Mouse (Mus musculus) CH12.LX (cell line): ENCODE measurements around the gene Clba1. TPM values are rescaled to one million over a fixed set of nuclear protein-coding genes. Genes with fewer than 3 reads are reported as not detected.

Source experiments
- DNase-seq: peaks from one replicate; pipeline ENCODE4 v3.0.0-alpha.2; 2013; ENCODE audit errors: extremely low read depth
- H3K27ac ChIP-seq: 2 replicates; pipeline ENCODE4 v1.5.1; 2012; ENCODE audit warnings: low read depth, mild to moderate bottlenecking, control low read depth, moderate library complexity; ENCODE audit not compliant: insufficient read depth
- H3K27me3 ChIP-seq: replicated peaks from 2 replicates; pipeline ENCODE3; 2012; ENCODE audit warnings: inconsistent platforms
- H3K36me3 ChIP-seq, 2 experiments: replicated peaks in 1 of 2; 2 replicates each; pipeline versions ENCODE3 to v1.6.1; 2012; ENCODE audit warnings: inconsistent platforms in 1 of 2, low read length in 1 of 2, mild to moderate bottlenecking in 1 of 2, mixed read lengths in 1 of 2, moderate library complexity in 1 of 2; ENCODE audit not compliant: control insufficient read depth in 1 of 2, insufficient read depth in 1 of 2
- H3K4me1 ChIP-seq, 2 experiments: 2 replicates each; pipeline ENCODE4 v1.6.1; 2012; ENCODE audit warnings: inconsistent platforms in 1 of 2, moderate library complexity in 1 of 2; ENCODE audit not compliant: insufficient read depth in 2 of 2, control insufficient read depth in 1 of 2
- H3K4me2 ChIP-seq: 2 replicates; pipeline ENCODE4 v1.6.1; 2012; ENCODE audit warnings: low read depth, mild to moderate bottlenecking, control low read depth; ENCODE audit not compliant: poor library complexity, insufficient read depth, severe bottlenecking
- H3K4me3 ChIP-seq, 3 experiments: fragments of 150-350 bp in 1 of 3; sonication (generic) in 1 of 3; replicated peaks in 1 of 3; 2 replicates each; pipeline versions ENCODE3 to v1.5.1; 2011 to 2012; ENCODE audit warnings: low read depth in 2 of 3, low read length in 2 of 3, mild to moderate bottlenecking in 2 of 3, moderate library complexity in 2 of 3, control low read depth in 1 of 3, improper control_type of control experiment in 1 of 3, inconsistent platforms in 1 of 3, mixed read lengths in 1 of 3; ENCODE audit not compliant: poor library complexity in 1 of 3
- H3K79me2 ChIP-seq: replicated peaks from 2 replicates; pipeline ENCODE4 v1.6.1; 2012; ENCODE audit warnings: mild to moderate bottlenecking, moderate library complexity; ENCODE audit not compliant: control insufficient read depth, poor library complexity, insufficient read depth, severe bottlenecking; ENCODE audit errors: extremely low read depth
- H3K9ac ChIP-seq: 2 replicates; pipeline ENCODE4 v1.6.1; 2012; ENCODE audit warnings: low read depth, mild to moderate bottlenecking, control low read depth, moderate library complexity; ENCODE audit not compliant: insufficient read depth
- H3K9me3 ChIP-seq: replicated peaks from 2 replicates; pipeline ENCODE3; 2012; ENCODE audit warnings: low read length, inconsistent platforms, mixed read lengths
- E2F4 ChIP-seq: IDR thresholded peaks from 2 replicates; pipeline ENCODE4 v1.6.1; 2011; ENCODE audit warnings: low read depth, low read length, improper control_type of control experiment; ENCODE audit not compliant: insufficient replicate concordance
- ELF1 ChIP-seq: IDR thresholded peaks from 2 replicates; pipeline ENCODE4 v1.6.1; 2014; ENCODE audit warnings: low read depth, mild to moderate bottlenecking, inconsistent platforms, low read length, improper control_type of control experiment
- GABPA ChIP-seq: IDR thresholded peaks from 2 replicates; pipeline ENCODE4 v1.6.1; 2012; ENCODE audit warnings: low read depth, low read length, improper control_type of control experiment, inconsistent platforms; ENCODE audit not compliant: insufficient replicate concordance
- HCFC1 ChIP-seq: IDR thresholded peaks from 2 replicates; pipeline ENCODE4 v1.6.1; 2012; ENCODE audit warnings: low read depth, mild to moderate bottlenecking, inconsistent platforms, low read length, improper control_type of control experiment
- IRF4 ChIP-seq: IDR thresholded peaks from 2 replicates; pipeline ENCODE4 v1.6.1; 2014; ENCODE audit warnings: low read depth, mild to moderate bottlenecking, inconsistent platforms, low read length, improper control_type of control experiment
- JUN ChIP-seq: IDR thresholded peaks from 2 replicates; pipeline ENCODE4 v1.6.1; 2011; ENCODE audit warnings: low read depth, mild to moderate bottlenecking, low read length, improper control_type of control experiment, moderate library complexity; ENCODE audit not compliant: insufficient read depth
- KAT2A ChIP-seq: IDR thresholded peaks from 2 replicates; pipeline ENCODE4 v1.6.1; 2012; ENCODE audit warnings: low read length, improper control_type of control experiment, inconsistent platforms; ENCODE audit not compliant: insufficient replicate concordance
- MAFK ChIP-seq: IDR thresholded peaks from 2 replicates; pipeline ENCODE4 v1.6.1; 2011; ENCODE audit warnings: low read length, improper control_type of control experiment; ENCODE audit not compliant: insufficient replicate concordance
- MAX ChIP-seq: IDR thresholded peaks from 2 replicates; pipeline ENCODE4 v1.6.1; 2011; ENCODE audit warnings: low read length, improper control_type of control experiment
- MXI1 ChIP-seq: IDR thresholded peaks from 2 replicates; pipeline ENCODE4 v1.6.1; 2011; ENCODE audit warnings: mild to moderate bottlenecking, low read depth, low read length, improper control_type of control experiment
- MYC ChIP-seq: IDR thresholded peaks from 2 replicates; pipeline ENCODE4 v1.6.1; 2011; ENCODE audit warnings: low read depth, mild to moderate bottlenecking, improper control_type of control experiment, low read length
- NRF1 ChIP-seq: IDR thresholded peaks from 2 replicates; pipeline ENCODE4 v1.6.1; 2014; ENCODE audit warnings: low read depth, mild to moderate bottlenecking, inconsistent platforms, low read length, improper control_type of control experiment, moderate library complexity
- PAX5 ChIP-seq: IDR thresholded peaks from 2 replicates; pipeline ENCODE4 v1.6.1; 2012; ENCODE audit warnings: low read length, inconsistent platforms, mixed read lengths
- RCOR1 ChIP-seq: conservative IDR thresholded peaks from 2 replicates; pipeline ENCODE4 v1.6.1; 2012; ENCODE audit warnings: low read depth, mild to moderate bottlenecking, inconsistent platforms, low read length, improper control_type of control experiment
- SIN3A ChIP-seq: IDR thresholded peaks from 2 replicates; pipeline ENCODE4 v1.6.1; 2012; ENCODE audit warnings: low read length, improper control_type of control experiment, inconsistent platforms
- TCF12 ChIP-seq: IDR thresholded peaks from 2 replicates; pipeline ENCODE4 v1.6.1; 2014; ENCODE audit warnings: low read depth, mild to moderate bottlenecking, inconsistent platforms, low read length, improper control_type of control experiment
- UBTF ChIP-seq: IDR thresholded peaks from 2 replicates; pipeline ENCODE4 v1.6.1; 2012; ENCODE audit warnings: low read depth, mild to moderate bottlenecking, inconsistent platforms, low read length, improper control_type of control experiment, moderate library complexity
- USF2 ChIP-seq: conservative IDR thresholded peaks from 2 replicates; pipeline ENCODE4 v1.6.1; 2011; ENCODE audit warnings: low read depth, low read length, improper control_type of control experiment
- ZC3H11A ChIP-seq: IDR thresholded peaks from 2 replicates; pipeline ENCODE4 v1.6.1; 2012; ENCODE audit warnings: low read depth, mild to moderate bottlenecking, inconsistent platforms, low read length, improper control_type of control experiment
- ZMIZ1 ChIP-seq: IDR thresholded peaks from 2 replicates; pipeline ENCODE4 v1.6.1; 2012; ENCODE audit warnings: low read depth, mild to moderate bottlenecking, inconsistent platforms, low read length, improper control_type of control experiment
- ZNF384 ChIP-seq: IDR thresholded peaks from 2 replicates; pipeline ENCODE4 v1.6.1; 2012; ENCODE audit warnings: low read depth, low read length, improper control_type of control experiment, inconsistent platforms
- dilution Hi-C: fragments of 300-500 bp; cut with MboI; formaldehyde crosslinking; loops from 2 replicates; pipeline ENCODE4 v1.14.3; 2020; ENCODE audit warnings: low sequenced_read_pairs; ENCODE audit not compliant: extremely low pct_unique_long_range_greater_than_20kb, extremely low pct_ligation_motif_present
- in situ Hi-C: fragments of 300-500 bp; cut with MboI; formaldehyde crosslinking; loops from 3 replicates; pipeline ENCODE4 v1.14.3; 2019; ENCODE audit warnings: low sequenced_read_pairs, low pct_ligation_motif_present, low pct_unique_long_range_greater_than_20kb, mixed read lengths
- polyA plus RNA-seq: library from polyadenylated mRNA; unstranded; fragments of >175 nt; gene quantifications from 2 replicates; pipeline ENCODE4 v1.2.1, GENCODE M21; 2012; ENCODE audit warnings: low read depth; ENCODE audit not compliant: insufficient read length
- total RNA-seq, 2 experiments: library from RNA; depleted of rRNA; stranded (reverse); fragments of 300-350 nt in 1 of 2; fragments of >200 nt in 1 of 2; gene quantifications; 2 replicates each; pipeline ENCODE4 v1.2.3; 2012 to 2014

The Clba1 gene
- total and polyA plus RNA-seq, 3 experiments = 2.5 to 3.5 (median 3.5) TPM

- H3K9ac ChIP-seq = no peak overlapping the region
Measured at GRCm38 (mm10) chr12:112825901-112826300, 17.2 kb downstream of the Clba1 start.

DNA sequence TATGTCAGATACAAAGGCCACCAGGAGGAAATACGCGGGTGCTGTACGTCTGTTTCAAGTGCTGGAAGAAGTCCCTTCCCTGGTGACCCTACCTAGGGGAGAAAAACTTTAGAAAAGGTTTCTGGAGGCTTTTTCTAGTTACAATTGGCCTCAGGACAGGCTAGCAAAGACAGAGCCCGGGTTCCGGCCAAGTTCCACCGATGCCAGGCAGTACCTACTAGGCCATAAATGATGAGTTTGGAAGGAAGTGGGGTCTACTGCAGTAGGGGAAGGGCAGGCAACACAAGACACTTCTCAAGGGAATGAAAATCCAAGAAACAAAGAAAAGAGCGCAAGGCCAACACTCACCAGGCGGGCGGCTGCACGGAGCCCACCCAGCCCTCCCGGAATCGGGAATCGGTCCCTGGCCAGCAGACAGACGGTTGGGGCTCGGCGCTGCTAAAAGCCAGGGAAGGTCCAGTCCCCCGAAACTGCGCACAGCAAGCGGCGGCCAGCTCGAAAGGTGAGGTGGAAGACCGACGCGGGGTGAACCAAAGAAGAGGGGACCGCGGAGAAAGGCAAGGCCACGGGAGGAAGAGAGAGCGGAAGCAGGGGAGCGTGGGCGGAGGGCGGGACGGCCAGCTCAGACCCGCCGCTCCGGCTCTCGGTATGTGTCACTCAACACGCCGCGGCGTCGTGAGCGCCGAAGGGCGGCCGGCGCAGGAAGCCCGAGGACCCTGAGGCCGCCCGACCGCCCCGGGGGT lies 19.9 kb downstream of the Clba1 start:
- no peaks in the 10 kb centered on the region for H3K9me3 ChIP-seq
- peak overlapping the region; percentile 81 to 94 (median 92) for H3K4me3 ChIP-seq
- H3K4me1 ChIP-seq = peaks cover 15 to 60% of the 10 kb centered on the region in 2 experiments
- H3K27ac ChIP-seq = peak overlapping the region; percentile 50; the same call in 1 of the 2 replicates
- H3K36me3 ChIP-seq = peaks cover 24 to 57% of the 10 kb centered on the region in 2 experiments
- peak overlapping the region; percentile 94 for H3K4me2 ChIP-seq
- in situ Hi-C loops = no loop called here
- H3K79me2 ChIP-seq = peaks cover 51% of the 10 kb centered on the region
- peak; percentile 73 for DNase-seq
- peak overlapping the region; percentile 95 for H3K9ac ChIP-seq
- dilution Hi-C loops = no loop called here
- no peaks in the 10 kb centered on the region for H3K27me3 ChIP-seq
- TF ChIP-seq UBTF (peak; percentile 78; the same call in 1 of the 2 replicates), USF2 (no peak), MXI1 (peak; percentile 70), RCOR1 (no peak), ELF1 (peak; percentile 55; the same call in 1 of the 2 replicates), JUN (no peak), HCFC1 (0 out of 2 replicates have a peak, but pooled peaks have one; percentile 44), MYC (0 out of 2 replicates have a peak, but pooled peaks have one; percentile 27), ZNF384 (no peak), TCF12 (peak; percentile 65), IRF4 (peak; percentile 72), MAX (peak; percentile 79), ZMIZ1 (peak; percentile 77)
- TF ChIP-seq, all 38 proteins: peak for 9

More at GRCm38 (mm10) chr12:112825901-112826300, 17.2 kb downstream of the Clba1 start:
- peak overlapping the region; percentile 19; the same call in 1 of the 2 replicates for H3K4me2 ChIP-seq
- peaks cover 41 to 68% of the 10 kb centered on the region in 2 experiments for H3K36me3 ChIP-seq
- H3K9me3 ChIP-seq = no peaks in the 10 kb centered on the region
- H3K27me3 ChIP-seq = no peaks in the 10 kb centered on the region
- no peak overlapping the region for H3K4me3 ChIP-seq
- peaks cover 21 to 61% of the 10 kb centered on the region in 2 experiments for H3K4me1 ChIP-seq
- DNase-seq = no peak
- H3K27ac ChIP-seq = no peak overlapping the region
- TF ChIP-seq NRF1 = no peak
- TF ChIP-seq GABPA = no peak
- TF ChIP-seq ZC3H11A = no peak
- TF ChIP-seq KAT2A = no peak
- TF ChIP-seq MXI1 = no peak
- TF ChIP-seq E2F4 = no peak
- no peak for TF ChIP-seq MAFK
- TF ChIP-seq PAX5 = no peak
- no peak for TF ChIP-seq ZMIZ1
- TF ChIP-seq SIN3A = no peak
- in situ Hi-C loops = no loop called here
- peaks cover 76% of the 10 kb centered on the region for H3K79me2 ChIP-seq
- dilution Hi-C loops = no loop called here
